Mouse (Mus musculus): ENCODE data around the gene P2rx4. TPM values are rescaled to one million over a fixed set of nuclear protein-coding genes. Genes with fewer than 3 reads are reported as not detected.
"Not testable (repeated sequence)": the region's sequence is repeated elsewhere in the genome, so short reads cannot be mapped to it uniquely, and the experiment has no call there.

P2rx4 gene
- 10 to 100 TPM; 17.3 to 17.6 TPM for total RNA-seq (2021)

DNA sequence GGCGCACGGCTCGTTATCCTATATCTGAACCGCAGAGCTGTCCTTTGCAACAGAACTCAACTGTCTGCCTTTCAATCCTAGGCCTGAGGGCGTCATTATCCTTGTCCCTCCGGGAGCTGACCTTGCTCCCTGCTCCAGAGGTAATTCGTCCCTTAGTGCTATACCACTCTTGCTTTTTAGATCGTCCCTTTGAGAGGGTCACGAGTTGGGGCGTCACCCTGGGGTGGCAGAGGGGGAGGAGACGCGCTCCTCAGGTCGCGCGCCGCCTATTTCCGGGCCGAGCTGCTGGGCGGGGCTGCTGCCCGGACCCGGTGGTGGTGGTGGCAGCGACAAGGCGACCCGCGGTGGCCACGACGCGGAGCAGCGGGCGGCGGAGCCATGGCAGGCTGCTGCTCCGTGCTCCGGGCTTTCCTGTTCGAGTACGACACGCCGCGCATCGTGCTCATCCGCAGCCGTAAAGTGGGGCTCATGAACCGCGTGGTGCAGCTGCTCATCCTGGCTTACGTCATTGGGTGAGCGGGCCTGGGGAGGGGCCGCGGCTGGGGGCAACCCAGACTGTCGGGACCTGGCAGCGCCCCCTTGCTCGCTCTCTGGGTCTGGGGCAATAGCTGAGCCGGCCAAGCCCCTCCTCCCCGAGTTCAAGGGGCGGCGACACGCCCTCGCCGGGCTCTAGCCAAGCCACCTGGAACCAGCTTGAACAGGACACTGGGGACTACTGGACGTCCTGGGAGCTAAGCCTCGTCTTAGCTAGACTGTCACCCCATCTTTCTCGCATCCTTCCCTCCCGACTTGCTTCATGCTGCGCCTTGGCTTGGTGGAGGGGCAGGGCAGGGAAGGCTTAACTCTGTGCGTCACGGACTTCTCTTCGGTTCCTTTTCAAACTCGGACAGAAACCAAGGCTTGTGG, at the start of gene P2rx4:
TSS of gene P2rx4 (plus strand) at position 269 of the 906 bp plus-strand sequence.
- intact Hi-C loops (cut with DNase I) = no loop called here
- DNase-seq = peak; percentile 88 to 89

DNA sequence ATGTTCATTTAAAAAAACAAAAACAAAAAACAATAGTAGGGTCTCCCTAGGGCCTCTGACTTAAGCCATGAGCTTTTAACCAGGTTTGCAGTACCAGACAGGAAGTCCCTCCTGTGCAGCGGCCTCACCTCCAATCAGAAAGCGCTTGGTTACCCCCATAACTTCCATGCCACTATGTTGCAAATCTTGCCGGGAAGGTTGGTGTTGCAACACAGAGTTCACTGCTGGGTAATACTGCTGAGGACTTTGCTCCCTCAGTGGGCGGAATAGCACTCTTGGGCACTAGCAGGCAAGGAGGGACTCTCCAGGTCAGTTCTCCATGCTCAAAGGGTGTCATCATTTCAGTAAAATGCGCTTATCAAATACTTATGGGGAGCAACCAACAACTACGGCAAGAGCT, 44.8 kb upstream of the P2rx4 start:
- no peak for DNase-seq
- intact Hi-C loops (cut with DNase I) = no loop called here

DNA sequence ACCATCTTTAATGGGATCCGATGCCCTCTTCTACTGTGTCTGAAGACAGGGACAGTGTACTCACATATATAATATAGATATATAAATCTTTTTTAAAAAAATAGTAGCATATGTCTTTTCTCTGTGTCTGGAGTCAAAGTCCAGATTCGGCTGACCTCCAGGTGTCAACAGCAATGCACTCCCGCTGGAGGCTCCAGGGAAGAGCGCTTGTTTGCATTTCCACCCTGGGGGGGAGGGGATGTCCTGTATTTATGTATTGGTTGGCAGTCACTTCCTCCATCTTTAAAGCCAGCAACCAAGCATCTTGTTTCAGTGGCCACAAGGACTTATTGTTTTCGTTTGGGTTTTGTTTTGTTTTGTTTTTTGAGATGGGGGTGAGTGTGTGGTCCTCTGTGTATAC, 42.3 kb upstream of the P2rx4 start:
- intact Hi-C loops (cut with DNase I) = no loop called here
- no peak for DNase-seq

DNA sequence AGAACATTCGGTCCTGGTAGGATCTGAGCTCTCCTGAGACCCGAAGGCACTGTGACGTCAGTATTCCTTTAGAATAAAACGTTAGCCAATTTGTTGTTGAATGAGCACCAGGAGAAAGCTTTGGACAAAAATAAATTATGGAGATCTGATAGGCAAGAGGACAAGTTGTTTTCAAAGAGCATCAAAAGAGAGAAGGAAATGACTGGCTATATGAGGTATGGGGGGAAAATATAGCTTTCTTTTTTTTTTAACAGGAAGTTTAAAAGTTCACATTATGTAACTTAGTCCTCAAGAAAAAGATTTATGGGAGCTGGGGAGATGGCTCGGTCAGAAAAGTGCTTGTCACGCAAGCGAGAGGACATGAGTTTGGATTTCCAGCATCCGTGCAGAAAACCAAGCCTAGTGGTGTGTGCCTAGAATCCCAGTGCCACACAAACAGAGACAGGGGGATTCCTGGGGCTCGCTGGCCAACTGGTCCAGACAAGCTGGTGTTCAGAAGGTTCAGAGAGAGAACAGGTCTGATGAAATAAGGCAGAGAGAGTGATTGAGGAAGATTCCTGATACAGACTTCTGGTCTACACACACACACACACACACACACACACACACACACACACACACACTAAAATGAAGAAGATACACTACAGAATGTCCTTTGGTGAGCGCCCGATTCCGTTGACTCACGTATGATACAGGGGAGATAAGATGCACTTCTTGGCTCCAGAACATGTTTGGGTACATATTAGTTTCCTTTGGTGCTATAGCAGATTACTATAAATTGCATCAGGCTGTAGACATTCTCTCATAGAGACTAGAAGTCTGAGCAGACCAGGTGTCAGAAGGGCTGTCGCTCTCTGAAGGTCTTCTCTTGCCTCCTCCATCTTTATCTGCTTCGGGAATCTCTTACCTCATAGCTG, 38.1 kb upstream of the P2rx4 start:
- intact Hi-C loops (cut with DNase I) = no loop called here

DNA sequence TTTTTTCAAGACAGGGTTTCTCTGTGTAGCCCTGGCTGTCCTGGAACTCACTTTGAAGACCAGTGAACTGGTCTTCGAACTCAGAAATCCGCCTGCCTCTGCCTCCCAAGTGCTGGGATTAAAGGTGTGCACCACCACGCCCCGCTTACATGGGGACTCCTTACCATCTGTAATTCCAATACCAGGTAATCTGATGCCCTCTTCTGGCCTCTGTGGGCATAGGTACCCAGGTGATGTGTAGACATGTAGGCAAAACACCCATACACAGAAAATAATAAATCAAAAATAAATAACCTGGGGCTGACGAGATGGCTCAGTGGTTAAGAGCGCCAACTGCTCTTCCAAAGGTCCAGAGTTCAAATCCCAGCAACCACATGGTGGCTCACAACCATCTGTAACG, 35.7 kb upstream of the P2rx4 start:
- peak in 1 of 2 experiments; percentile 25 for DNase-seq
- intact Hi-C loops (cut with DNase I) = not testable (repeated sequence)

More for the DNA sequence above, 38.1 kb upstream of the P2rx4 start:
- DNase-seq = no peak

DNA sequence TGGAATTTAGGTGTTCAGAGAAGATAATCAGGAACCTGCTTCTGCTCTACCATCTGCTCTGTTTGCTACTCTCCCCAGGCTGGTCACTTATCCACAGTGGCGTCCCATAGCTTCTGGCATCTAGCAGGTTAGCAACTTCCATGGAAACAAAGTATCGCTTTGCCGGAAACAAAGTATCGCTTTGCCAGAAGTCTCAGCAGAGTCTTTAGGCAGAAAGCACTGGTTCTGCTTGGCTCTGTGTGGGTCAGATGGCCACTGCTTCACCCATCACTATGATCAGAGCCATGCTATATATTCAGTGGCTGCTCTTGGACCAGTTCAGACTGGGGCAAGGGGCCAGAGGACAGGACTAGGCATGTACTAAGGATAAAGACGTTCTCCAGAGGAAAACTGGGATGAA, 35.0 kb upstream of the P2rx4 start:
- intact Hi-C loops (cut with DNase I) = no loop called here
- no peak for DNase-seq

DNA sequence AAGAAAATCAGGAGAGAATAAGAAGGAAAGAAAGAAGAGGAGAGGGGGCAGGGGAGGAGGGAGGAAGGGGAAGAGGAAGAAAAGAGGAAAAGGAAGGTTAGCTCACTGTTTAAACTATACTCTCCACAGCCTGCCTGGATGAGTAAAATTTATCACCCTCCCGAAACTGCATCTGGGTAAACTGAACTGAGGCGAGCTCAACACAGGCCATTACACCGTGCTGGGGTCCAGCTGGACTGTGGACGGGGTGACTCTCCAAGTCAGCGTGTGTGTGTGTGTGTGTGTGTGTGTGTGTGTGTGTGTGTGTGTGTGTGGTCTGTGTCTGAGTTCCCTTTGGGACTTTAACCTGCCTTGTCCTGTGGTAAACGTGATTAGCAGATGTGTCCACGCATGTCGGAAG, 31.3 kb upstream of the P2rx4 start:
- no peak for DNase-seq
- intact Hi-C loops (cut with DNase I) = no loop called here

DNA sequence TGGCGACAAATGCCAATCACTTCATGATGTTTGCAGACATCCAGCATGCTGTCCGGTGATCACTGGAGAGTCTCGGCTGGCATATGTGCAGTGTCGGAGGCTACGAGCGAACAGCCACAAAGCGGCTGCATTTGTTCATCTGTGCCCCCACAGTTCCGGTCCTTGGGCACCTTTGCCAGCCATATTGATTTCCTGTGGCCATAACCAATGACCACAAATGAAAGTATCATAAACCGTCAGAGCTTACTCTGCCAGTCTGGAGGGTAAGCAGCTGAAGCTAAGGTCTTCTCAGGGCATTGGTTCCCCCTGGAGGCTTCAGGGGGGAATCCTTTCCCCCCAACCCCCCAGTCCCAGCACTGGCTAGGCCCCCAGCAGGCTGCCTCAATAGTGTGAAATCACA, 29.4 kb upstream of the P2rx4 start:
- intact Hi-C loops (cut with DNase I) = no loop called here
- no peak for DNase-seq

DNA sequence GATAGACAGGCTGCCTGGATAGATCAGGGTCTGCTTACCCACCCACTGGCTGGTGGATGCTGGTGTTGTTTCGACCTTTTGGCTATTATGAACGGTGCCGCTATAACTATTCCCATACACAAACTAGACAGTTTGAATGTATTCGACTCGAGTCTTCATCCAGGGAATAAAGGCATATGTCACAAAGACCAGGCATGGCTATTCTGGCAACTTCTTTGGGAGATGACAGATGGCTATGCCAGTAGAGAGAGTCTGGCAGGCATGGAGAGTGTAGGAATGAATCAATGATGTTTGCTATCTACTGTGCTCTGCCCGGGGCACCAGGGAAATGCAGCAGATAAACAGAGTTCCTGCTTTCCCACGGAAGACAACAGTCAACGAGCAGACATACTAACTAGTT, 27.5 kb upstream of the P2rx4 start:
- intact Hi-C loops (cut with DNase I) = no loop called here
- no peak for DNase-seq

DNA sequence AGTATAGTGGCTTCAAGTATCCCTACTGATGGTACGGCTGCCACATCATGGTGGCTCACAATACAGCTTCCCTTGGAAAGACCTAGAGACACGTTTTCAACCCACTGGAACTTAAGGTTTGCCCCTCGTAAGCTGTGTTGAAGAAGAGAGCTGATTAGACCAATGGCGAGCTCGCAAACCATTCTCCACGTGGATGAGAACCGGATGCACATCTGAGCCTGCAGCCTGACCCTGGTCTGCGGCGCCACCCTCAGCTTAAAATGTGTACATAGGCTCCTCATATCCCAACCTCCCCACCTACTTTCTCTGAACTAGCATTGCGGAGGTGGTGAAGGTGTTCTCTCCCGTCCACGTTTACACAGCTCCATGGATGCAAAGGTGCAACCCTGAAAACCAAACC, 26.1 kb upstream of the P2rx4 start:
- intact Hi-C loops (cut with DNase I) = no loop called here
- no peak for DNase-seq

DNA sequence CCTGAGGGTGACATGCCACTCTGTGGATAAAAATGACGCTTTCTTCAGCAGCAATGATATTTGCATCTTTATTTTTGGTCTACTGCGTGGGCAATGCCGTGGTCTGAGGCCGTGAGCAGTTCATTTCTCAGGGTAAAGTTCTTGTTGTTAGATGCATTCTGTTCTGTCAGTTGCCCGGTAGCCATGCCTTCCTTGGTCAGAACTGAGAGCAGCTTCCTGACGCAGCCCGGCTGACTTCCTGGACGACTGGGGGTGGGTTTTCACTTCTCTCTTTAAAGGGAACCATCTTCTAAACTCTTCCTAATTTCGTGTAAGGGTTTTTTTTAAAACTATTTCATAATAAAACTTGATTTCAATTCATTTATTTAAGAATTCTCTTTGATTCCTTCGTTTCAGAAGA, 23.4 kb upstream of the P2rx4 start:
- DNase-seq = no peak
- intact Hi-C loops (cut with DNase I) = no loop called here

DNA sequence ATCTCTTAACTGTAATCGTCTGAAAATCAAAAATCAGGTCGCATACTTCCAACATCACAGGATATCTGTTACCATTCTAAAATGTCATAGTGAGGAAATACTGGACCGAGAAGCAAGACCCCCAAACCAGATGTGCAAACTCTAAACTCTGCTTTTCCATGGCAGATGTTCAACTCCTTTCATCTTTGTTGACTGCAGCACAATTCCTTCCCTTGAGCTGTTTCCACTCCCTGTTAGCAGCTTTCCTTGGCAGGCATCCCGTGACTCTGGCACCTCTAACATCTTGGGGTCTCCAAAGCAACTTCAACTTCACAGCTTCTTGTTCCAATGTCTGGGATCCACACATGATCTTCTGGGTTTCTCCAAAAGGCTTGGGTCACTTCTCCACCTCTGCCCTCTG, 20.0 kb upstream of the P2rx4 start:
- intact Hi-C loops (cut with DNase I) = no loop called here
- no peak for DNase-seq

DNA sequence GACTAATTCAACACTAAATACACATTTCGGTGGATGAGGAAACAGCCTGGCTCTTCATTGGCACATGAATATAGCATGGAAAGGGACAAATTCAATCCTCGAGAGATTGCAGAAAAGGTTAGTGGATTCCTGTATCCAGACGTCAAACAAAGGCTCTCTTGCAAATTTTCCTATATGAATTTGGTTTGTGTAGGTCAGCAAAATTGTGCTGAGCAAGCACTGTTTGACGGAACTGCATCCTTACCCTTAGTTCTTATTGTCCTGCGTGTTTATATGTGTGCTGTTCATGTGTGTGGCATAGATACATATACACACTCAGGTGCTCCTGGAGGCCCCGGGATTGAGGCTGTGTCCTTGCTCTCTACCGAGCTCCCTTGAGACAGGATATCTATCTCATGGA, 18.2 kb upstream of the P2rx4 start:
- no peak for DNase-seq
- intact Hi-C loops (cut with DNase I) = no loop called here

DNA sequence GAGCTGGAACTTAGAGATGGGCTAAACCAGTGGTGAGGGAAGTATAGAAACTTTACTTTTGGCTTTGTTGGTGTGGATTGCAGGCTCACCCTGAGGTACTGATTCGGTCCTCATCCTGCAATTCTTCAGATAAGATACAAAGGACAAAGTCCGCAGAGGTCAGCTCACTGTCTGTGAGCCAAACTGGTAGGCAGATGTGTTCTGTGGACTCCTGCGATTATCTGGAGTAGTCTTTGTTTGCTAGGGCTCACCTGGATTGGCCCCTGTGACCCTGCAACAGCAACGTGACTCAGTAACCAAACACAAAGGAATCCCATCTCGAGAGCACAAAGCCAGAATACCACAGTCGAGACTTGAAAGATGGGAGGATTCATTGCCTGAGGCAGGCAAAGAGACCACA, 16.9 kb upstream of the P2rx4 start:
- intact Hi-C loops (cut with DNase I) = no loop called here
- no peak for DNase-seq

DNA sequence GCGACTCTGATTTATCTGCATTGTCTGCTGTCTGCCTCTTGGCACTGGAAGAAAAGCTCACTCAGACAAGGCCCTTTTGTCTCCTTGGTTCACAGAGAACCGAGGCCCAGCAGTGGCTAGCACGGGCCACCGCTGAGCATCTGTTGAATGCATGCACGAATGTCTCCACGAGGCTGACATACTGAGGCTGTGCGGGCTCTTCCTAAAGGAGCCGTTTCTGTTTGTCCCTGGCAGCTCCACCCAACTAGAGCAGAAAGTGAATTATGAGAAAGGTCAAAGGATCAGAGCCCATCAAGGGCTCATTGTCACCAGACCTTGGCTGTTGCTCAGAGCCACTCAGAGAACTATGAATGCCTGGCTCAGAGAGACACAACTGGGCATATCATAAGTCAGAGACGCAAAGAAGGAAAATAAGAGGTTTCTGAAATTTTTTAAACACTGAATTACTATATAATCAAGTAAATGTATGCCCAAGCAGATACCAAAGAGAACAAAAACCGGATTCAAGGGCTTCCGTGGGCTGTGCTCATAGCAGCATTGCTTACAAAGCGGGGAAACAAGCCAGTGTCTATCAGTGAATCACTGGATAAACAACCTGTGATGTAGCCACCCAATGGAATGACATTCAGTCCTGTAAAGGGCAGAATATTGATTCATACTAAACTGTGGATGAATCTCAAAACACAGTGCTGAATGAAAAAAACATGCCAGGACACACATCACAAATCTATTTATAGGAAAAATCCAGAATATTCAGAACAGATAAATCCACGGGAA, 13.7 kb upstream of the P2rx4 start:
- intact Hi-C loops (cut with DNase I) = no loop called here
- peak in 1 of 2 experiments; percentile 30 for DNase-seq

DNA sequence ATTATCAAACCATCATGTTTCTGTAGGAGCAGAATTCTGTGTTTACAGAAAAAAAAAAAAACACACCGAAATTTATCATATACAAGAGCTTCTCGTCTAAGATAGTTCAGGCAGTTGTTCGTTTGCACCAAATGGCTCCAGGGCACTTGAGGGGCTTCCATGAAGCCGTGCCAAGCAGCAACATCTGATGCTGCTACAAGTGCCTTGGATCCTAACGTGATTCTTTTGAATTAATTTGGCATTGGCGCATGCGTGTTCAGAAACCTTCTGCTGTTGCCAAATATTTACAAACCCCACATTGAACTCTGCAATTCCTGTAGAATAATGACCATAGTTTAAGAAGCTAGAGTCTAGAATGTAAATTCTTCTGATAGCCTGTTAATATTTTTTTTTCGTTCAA, 11.8 kb upstream of the P2rx4 start:
- no peak for DNase-seq
- intact Hi-C loops (cut with DNase I) = no loop called here

DNA sequence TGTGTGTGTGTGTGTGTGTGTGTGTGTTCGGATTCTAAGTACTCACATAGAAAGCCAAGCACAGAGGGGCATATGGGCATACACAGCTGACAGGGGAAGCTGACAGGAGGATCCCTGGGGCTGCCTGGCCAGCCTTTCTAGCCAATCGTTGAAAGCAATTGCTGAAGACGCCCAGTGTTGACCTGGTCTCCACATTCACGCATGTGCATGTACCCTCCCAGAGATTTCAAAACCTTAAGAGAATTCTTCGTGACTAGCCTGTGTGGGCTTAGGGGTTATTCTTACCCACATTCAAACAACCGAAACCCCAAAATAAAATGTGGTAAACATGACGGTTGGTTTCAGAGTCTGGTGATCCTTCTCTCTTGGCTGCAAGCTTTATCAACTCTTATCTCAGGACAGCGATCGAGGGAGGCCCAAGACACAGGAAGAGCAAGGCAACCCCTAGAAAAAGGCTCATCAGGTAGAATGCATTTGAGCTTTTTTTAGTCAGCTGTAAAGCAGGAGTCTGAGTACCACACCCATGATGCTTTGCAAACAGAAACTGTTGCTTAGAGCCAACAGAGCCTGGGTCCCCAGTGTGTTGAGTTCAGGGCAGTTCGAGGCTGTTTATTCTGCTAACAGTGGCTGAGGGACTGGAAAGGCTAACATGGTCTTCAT, 9.2 kb upstream of the P2rx4 start:
- intact Hi-C loops (cut with DNase I) = no loop called here
- DNase-seq = no peak

DNA sequence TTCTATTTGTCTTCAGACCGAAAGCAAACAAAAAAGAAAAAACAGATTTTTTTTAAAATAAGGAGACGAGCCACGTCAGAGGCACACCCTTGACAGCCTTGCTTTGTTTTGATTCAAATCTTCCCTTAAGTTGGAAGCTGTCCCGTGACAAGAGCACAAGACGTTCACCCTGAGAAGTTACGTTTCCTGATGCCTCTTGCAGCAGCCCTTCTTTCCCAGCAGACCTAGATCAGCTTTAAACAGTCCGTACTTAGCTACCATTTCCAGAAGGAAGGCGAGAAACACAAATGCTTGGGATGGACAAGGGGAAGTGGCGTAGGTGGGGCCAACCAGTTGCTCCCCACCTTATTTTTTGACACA, 8.7 kb upstream of the P2rx4 start:
- intact Hi-C loops (cut with DNase I) = no loop called here
- DNase-seq = no peak

DNA sequence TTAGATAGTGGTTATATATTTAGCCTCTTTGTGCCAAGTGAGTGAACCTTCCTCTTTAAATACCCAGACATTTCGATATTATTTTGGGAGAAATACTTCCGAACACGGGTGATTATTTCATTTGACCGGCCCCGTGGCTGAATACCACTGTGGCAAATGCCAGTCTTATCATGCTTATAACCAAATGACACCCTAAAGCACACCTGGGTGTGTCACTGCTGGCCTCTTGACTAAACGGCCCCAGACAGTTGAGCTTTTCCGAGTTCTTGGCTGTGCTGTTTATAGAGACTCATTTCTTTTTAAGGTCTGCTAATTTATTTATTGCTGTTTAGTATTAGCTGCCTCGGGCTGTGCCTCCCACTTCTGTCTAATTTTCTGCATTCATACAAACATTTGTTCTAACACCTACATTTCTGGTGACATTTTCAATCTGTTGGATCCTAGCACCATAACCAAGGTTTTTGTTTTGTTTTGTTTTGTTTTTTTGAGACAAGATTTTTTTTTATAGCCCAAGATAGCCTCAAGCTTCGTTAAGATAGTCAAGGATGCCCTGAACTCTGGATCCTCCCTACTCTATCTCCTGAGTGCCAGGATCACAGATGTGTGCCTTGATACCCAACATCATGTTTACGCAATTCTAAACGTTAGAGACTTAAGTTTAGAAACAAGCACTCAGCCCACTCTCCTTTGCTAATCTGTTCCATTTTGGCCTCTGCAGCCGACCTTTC, 7.1 kb upstream of the P2rx4 start:
- no peak for DNase-seq
- intact Hi-C loops (cut with DNase I) = no loop called here

DNA sequence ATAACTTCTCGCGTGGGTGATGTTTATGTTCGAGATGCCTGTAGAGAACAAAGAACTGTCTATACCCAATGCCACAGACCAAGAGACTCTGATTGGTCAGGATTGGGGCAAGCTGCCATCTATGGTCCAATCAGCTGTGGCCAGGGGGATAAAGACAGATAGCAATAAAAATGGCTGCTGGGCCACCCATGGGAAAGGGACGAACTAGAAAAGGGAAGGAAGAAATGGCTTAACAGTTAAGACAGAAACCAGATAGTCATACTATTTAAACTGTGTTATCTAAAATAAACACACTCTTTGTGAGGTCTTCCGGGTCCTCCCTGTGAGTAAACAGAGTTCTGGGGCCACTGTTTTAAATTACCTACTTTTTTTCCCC, 6.5 kb upstream of the P2rx4 start:
- DNase-seq = no peak
- intact Hi-C loops (cut with DNase I) = no loop called here

All from heart, postnatal 10 days (tissue).